Mouse (Mus musculus): ENCODE measurements around the gene Rps6.
A peak's percentile ranks its signal among the peaks of the same experiment; 100 is the strongest.

Rps6 gene

DNA sequence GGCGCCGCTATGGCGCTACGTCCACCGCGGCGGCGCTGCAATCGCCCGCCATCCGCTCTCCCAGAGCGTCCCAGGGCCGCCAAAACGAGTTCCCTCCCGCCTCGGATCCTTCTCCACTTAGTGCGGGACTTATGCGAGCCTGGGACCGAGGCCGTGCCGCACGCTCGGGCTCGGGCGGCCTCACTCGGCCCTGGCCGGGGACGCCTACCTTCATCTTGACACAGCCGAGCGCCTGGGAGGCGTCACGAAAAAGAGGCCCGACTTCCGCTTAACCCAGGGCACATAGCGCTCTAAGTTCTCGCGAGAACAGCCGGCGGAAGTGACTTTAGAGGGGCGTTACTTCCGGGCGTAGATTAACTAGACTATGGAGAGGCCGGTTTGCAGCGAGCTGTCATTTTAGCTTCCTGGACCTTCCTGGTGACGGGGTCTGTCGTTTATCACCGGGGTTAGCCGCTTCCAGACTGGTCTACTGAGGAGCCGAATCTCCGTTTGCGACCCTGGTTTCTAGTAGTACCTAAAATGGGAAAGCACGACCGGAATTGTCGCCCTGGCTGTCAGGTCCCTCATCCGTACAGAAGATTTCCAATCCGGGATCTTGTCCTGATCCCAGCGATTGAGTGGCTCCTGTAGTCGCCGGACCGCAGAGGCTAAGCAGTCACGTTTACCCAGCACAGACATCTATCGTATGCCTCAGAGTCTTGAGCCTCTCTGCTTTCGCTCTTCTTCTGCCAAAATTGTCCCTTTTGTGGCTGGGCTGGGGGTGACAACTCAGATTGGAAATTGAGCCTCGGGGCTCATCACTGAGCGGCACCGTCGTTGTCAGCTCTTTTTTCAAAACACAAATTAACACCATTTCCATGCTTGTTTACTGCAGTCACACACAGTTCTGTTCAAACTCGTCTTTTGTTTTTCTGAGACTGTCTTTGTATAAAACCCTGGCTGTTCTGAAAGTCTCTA is at the start of gene Rps6:
Gene Rps6 (minus strand): TSS at position 300 of the 957 bp plus-strand sequence.
- DNase-seq (ENCODE audit: low spot score) = peak; percentile 93

DNA sequence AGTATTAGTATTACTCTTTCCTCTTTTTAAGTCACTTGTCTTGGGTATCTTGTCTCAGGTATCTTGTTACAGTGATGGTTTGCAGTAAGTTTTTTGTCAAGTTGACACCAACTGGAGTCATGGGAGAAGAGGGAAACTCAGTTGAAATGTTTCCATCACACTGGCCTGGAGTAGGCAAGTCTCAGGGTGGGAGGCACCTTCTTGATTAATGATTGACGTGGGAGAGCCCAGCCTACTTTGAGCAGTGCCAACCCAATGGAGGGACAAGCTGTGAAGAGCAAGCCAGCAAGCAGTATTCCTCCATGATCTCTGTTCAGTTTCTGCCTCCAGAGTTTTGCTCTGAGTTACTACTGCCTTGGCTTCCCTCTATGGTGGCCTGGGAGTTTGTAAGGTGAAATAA is 48.7 kb upstream of the Rps6 start:
- DNase-seq (ENCODE audit: low spot score) = no peak

DNA sequence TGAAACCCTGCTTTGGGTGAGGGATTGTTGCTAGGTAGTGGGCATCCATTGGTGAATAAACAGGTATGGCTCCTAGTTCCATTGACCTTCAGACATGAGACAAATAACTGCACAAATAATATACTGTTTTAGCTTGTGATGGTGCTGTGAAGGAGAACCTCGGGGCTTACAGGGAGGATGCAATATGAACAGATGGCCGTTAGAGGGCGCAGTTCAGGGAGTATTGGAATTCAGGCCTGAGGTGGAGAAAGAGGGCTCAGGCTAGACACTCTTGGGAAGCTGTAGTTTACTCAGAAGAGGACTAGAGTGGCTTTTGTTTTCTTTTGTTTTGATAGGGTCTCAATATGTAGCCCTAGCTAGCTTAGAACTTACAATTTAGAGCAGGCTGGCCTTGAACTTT is 47.8 kb upstream of the Rps6 start:
- DNase-seq (ENCODE audit: low spot score) = no peak

DNA sequence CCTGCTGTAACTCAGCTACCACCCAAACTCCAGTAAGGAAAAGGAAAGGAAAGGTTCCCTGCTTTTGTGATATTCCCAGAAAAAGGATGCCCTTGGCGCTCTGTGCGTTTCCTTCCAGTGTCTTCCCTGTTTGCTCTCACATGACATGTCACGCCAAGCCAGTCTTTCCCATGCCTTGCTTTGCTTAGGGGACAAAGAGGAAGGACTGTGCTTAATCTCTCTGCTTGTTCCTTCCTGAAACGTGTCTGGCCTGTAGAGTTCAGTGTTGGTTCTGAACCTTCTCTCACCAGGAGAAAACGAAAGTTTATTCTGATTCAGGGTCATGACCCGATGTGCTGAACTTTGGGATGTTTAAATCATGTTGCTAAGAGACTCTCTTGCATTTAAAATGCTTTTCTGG is 45.1 kb upstream of the Rps6 start:
- DNase-seq (ENCODE audit: low spot score) = no peak

DNA sequence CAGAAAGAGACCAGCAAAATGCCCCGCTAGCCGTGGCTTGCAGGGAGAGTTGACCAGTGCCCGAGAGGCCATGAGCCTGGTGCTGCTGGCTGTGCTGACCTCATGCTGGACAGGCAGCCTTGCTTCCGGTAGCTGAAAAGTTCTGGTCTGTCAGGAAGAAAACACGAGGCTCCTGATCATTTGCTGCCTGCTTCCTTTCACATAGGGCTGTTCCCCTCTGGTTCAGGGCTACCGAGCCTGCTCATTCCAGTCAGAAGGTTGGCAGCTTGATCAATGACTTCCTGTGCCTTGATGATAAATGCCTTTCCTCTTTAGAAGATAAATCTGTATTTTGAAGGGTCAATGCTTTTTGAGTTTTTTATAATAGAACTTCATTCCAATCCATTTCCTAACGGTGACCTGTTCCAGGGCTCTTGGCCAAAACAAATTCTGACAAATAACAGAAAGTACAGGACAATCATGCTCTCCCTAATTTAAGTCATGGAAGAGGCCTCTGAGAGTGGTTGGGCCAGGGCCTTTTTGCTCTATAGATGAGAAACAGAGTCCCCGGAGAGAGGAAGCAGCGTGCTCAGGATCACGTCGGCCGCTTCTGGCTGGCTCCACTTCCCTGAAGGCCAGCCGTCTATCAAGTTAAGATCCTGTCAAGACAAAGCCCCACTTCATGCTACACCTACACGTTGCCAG is 41.7 kb upstream of the Rps6 start:
- no peak for DNase-seq (ENCODE audit: low spot score)

DNA sequence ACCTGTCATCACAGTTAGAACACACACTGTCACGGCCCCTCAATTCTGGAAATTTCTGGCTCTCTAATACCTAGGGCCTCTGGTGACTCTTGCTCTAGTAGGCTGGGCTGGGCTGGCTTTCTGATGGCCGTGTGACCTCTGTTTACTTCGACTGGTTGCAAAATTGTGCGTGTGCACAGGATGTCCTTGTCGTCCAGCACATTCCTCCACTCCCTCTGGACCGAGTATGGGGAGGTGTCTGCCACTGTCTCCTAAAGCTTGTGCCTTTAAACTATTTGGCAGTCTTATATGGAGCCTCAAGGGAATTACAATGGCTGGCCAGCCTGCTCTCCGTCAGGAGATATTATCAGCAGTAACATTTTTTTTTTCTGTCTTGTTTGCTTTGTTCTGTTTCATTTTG is 40.2 kb upstream of the Rps6 start:
- no peak for DNase-seq (ENCODE audit: low spot score)

DNA sequence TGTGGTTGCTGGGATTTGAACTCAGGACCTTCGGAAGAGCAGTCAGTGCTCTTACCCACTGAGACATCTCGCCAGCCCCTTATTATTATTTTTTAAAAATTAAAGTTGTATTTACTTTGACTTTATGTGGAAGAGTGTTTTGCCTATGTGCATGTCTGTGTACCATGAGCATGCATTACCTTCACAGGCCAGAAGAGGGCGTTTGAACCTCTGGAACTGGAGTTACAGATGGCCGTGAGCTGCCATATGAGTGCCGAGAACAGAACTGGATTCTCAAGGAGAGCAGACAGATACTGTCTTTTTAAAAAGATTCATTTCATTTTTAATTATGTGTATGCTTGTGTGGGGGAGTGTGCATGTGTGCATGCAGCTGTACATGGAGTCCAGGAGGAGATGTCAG is 30.7 kb upstream of the Rps6 start:
- DNase-seq (ENCODE audit: low spot score) = no peak

DNA sequence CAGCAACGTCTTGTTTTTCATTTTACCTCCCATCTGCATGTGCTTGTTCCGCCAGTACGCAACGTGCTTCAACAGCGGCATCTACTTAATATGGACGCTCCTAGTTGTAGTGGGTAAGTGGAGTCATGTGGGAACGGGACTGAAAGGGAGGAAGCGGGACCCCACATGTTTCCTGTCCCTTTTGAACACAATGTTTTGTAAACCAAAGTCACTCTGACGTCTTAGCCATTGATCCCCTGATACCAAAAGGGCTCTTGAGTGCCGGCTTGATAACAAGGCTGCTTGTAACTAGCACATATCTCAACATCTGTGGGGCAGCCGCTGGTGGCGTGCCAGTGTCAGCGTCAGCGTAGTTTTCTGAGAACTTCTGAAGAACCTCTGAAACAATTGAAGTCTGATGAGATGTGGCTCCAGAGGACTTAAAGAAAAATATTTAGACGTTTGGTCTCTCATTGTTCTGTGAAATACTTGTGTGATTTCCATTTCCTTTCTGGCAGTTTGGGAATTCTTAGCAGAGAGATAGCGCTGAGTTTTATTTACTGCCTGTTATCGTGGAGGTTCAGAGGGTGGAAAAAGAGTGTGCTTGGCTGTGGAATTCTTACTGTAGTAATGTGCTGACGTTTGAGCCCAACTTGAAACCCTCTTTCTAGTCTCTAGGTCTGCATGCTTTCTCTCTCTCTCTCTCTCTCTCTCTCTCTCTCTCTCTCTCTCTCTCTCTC is 29.1 kb upstream of the Rps6 start:
- peak; percentile 48 for DNase-seq (ENCODE audit: low spot score)

DNA sequence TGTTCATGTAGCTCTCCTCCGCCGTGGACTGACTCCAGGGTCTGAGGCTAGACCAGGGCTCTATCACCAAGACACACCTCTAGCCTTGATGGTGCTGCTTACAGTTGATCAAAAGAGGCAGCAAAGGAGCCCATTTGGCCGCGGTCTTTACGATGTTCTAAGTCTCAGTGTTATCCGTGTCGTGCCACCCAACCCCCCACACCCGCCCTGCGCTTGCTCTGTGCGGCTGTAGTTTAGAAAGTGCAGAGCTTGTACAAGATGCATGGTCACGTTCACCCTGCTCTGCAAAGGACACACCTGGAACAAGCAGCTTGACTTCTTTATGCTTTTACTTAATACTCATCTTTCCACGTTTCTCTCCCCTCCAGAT is 28.6 kb upstream of the Rps6 start:
- no peak for DNase-seq (ENCODE audit: low spot score)

DNA sequence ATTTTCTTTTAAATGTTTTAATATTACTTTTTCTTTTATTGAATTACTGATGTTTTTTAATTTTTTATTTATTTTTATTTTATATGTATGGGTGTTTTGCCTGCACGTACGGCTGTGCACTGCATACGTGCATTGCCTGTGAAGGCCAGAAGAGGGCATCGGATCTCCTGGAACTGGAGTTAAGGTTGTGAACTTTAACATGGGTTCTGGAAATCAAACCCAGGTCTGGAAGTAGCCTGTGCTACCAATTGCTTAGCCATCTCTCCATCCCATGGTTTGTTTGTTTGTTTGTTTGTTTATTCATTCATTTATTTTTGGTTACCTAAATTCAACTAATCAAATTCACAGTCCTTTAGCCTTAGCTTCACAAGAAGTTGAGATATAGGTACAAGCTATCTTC is 27.7 kb upstream of the Rps6 start:
- peak; percentile 48 for DNase-seq (ENCODE audit: low spot score)

DNA sequence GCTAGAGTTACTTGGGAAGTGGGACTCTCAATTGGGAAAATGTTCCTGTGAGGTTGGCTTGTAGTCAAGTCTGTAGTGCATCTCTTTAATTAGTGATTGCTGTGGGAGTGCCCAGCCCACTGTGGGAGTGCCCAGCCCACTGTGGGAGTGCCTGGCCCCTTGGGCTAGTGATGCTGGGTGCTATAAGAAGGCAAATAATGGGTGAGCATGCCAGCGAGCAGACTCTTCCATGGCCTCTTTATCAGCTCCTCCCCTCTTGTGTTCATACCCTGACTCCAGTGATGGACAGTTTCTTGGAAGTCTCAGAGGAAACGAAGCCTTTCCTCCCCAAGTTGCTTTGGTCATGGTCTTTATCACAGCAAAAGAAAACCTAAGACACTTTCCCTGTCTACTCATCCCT is 25.2 kb upstream of the Rps6 start:
- DNase-seq (ENCODE audit: low spot score) = no peak

DNA sequence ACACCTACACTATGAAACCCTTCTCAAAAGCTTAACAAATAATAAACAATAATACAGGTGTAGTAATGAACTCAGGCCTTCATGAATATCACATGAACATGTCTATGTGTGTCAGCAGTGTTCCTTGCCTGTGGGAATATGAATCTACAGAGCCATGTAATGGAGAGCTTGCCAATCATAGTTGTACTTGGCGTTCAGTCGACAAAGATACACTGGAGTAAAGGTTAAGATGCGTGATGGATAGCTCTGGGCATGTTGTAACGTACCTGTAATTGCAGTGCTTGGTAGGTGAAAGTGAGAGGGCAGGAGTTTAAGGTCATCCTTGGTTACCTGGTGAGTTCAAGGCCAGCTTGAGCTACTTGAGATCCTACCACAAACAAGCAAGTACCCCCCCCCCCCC is 24.0 kb upstream of the Rps6 start:
- no peak for DNase-seq (ENCODE audit: low spot score)

DNA sequence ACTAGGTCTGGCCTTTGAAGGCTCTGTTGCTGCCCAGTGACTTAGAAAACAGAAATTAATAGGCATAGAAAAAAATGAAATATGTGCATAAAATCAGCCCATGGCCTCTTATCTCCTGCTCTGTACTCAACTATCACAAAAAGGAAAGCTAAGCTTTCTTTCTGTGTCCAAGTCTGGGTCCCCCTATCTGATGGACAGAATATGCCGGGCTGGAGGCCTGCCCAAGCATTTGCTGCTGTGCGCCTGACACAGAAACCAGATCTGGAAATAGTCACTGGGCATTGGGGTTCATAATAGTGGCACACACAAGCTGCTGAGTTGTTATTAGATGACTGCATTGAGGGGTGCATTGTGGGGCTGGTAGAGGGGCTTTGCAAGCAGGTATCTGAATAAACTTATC is 22.3 kb upstream of the Rps6 start:
- DNase-seq (ENCODE audit: low spot score) = no peak

DNA sequence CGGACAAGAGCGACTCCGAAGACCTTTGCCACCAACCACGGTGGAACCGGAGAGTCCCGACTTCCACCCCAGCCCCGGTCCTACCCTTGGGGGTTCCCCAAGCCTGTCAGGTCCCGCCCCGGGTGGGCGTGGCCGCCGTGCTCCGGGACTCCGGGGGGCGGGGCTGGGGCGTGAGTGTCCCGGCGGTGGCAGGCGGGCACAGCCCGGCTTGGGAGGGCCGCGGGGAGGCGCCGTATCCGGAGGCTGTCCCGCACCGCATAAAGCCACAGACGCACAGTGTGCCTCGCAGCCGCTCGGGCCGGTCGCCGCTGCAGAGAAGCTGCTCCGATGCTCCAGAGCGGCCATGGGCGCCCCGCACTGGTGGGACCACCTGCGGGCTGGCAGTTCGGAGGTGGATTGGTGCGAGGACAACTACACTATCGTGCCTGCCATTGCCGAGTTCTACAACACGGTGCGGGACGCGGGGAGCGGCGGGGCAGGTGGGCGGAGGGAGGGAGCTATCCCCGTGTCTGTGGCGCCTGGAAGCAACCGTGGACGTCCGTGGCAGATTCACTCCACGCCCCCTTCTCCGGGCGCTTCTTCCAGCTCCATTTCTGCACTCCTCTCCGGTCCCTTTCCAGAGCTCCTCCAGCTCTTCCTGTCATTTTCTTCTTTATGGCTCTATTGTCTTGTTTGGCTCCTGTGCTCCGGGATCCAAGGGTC is 17.1 kb upstream of the Rps6 start, which contains the start of gene Acer2:
Gene Acer2 (plus strand): TSS at position 251 of the 702 bp plus-strand sequence.
- peak; percentile 94 for DNase-seq (ENCODE audit: low spot score)

DNA sequence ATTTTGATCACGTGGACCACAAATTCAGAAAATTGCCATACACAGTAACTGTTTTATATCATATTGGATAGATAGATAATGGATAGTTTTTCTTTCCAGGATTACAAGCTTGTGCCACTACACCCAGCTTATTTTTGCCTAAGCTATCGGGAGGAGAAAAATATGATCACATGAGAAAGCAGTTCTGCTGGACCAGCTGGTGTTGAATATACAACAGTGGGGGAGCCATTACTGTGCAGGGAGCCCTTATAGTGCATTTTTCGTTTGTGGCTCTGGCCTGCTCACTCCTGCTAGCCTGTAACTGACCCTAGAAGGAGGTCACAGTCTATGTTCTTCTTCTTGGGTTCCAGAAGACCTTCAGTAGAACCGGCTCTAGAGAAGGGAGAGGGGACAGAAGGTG is 15.9 kb upstream of the Rps6 start:
- no peak for DNase-seq (ENCODE audit: low spot score)

DNA sequence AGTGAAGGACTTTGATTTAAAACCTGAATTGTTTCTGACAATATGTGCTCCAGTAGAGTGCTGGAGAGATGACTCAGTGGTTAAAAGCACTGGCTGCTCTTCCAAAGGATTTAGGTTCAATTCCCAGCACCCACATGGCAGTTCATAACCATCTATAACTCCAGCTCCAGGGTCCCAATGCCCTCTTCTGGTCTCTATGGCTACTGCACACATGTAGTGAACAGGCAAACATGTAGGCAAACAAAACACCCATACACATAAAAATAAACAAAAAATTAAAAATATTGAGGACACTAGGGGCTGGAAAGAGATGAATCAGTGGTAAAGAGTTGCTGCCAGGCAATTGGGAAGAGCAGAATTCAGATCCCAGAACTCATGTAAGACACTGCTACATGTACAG is 14.8 kb upstream of the Rps6 start:
- DNase-seq (ENCODE audit: low spot score) = no peak

DNA sequence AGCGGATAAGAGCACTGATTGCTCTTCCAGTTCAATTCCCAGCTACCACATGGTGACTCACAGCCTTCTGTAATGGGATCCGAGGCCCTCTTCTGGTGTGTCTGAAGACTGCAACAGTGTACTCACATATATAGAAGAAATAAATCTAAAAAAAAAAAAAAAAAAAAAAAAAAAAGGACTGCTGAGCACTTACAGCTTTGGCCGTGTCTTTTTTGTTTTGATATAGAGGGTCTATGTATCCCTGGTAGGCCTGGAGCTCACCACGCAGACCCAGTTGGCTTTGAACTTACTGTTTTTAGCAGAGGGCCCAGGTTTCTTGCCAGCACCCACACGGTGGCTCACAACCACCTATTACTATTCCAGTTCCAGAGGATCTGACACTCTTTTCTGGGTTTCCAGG is 6.9 kb upstream of the Rps6 start:
- DNase-seq (ENCODE audit: low spot score) = no peak

DNA sequence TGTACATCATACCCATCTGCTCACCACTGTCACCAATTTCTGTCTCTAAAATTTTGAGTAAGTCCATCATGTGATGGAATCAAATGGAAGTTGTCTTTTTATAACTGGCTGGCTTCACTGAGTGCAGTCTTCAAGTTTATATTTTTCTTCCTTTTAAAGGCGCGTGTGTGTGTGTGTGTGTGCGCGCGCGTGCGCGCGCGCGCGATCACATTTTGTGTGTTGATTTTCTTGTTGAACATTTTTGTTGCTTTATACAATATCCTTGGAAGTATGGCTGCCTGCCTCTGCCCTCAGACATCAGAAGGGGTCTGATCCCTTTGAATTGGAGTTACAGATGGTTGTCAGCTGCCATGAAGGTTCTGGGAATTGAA is 843 bp upstream of the Rps6 start:
- DNase-seq (ENCODE audit: low spot score) = no peak

DNA sequence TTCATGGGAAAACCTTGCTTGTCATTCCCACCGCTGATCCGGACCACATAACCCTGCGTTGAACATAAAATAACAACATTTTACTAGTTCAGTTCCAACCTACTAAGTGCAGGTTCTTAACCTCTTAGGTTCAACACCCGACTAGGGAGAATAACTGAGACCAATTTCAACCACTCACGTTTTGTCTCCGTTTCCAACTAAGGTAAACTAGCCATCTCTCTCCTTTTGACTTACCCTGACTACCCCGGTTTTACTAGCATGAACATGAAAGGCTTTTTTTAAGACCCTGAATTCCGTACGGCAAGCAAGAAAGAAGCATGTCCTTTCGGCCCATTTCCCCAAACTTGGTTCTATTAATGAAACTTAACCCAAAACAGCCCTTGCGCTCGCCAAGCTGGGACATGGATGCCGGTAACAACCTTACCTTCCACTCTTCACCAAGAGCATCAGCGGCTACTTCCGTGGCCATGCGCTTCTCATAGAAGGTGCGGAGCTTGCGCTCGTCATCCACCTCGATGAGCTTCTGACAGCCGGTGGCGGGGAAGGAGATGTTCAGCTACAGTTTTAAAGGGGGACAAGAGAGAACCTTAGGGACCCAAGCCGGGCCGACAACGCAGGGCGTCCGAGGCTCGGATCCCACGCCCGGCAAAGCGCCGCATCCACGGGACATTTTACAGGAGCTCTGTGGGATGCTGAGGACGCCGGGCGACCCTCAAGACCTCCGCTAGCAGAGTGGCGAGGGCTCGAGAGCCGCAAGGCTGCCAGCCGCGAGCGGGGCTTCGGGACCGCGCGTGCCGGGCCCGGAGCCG is 704 bp downstream of the Rps6 start:
- DNase-seq (ENCODE audit: low spot score) = peak; percentile 65

DNA sequence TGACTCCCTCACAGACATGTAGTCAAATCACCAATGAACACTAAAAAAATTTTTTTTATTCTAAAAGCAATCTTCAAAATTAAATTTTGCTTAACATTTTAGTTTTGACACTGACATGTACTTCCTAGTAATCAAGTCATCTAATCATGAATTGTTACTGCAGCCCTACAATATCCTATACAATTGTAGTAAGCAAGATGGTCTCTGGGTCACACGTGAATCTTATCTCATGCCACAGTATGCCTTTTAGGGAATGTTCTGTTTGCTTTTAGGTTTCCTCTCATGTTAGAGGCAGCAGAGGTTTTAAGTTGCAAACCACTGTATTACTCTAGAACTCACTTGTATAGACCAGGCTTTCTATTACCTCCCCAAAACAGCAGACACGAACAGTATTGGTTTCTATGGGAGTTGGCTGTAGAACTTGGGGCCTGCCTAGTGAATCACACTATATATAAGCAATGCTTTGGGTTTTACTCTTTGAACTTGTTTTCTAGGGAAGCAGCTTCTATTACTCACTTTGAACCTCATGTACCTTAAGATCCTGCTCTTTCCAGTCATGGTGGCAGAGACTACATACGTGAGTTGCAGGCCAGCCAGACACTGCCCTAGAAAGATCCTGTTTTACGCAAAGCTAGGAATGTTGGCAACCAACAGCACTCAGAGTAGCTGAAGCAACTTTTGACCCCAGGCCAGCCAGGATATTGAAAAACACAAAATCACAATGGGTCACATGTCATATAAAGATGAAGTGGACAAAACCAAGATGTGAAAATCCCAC is 4.2 kb downstream of the Rps6 start:
- no peak for DNase-seq (ENCODE audit: low spot score)

DNA sequence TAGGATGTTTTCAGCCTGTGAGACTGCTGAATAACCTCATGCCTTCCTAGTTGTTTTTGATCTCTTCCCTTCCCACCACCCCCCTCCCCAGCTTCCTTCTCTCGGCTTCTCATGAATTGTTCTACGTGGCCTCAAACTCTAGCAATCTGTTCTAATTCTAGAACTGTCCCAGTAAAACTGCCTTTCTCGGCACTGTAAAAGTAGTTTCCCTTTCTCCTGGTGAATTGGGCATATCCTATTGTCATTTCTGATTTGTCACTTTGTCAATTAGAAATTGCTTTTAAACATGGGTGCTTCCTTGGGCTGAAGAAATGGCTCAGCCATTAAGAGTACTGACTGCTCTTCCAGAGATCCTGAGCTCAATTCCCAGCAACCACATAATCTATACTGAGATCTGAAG is 5.2 kb downstream of the Rps6 start:
- no peak for DNase-seq (ENCODE audit: low spot score)
